In genomic region chr2:155020247-155020826, GRCm38 (mm10) we compare ENCODE assay signal across 12 mouse cellular contexts. TPM values are rescaled to one million over a fixed set of nuclear protein-coding genes. Genes with fewer than 3 reads are reported as not detected.
A peak's percentile ranks its signal among the peaks of the same experiment; 100 is the strongest.
DNase-seq lines count a peak whose midpoint lies in the region; ATAC-seq lines count a peak whose summit lies in the region.
"Not testable (repeated sequence)": the region's sequence is repeated elsewhere in the genome, so short reads cannot be mapped to it uniquely, and the experiment has no call there.
"Had no signal": no experiment of that assay in that cellular context is flagged by ENCODE, and none has a peak within 500 bp of the region (broad histone marks: within the 10 kb centered on the region; RNA-seq: fewer than 3 reads in every experiment).

No protein-coding gene starts in this region.

- not testable (repeated sequence) for H3K9ac ChIP-seq in embryonic facial prominence, embryonic 14.5 days (ENCODE audit: low read depth, low read length); hindbrain, embryonic 15.5 days; limb, embryonic 11.5 days (ENCODE audit: low read length); lung, embryonic 15.5 days; neural tube, embryonic 11.5 days (ENCODE audit: low read length)

- 37% methylated on average over 19 of the region's 20 CpGs for WGBS in embryonic facial prominence, embryonic 14.5 days
- 27% methylated on average over 20 of the region's 20 CpGs for WGBS in hindbrain, embryonic 15.5 days
- WGBS in limb, embryonic 11.5 days, result 13% methylated on average over 20 of the region's 20 CpGs
- WGBS in lung, embryonic 15.5 days, result 40% methylated on average over 20 of the region's 20 CpGs
- WGBS in neural tube, embryonic 11.5 days, result 14% methylated on average over 20 of the region's 20 CpGs

- H3K27ac ChIP-seq in embryonic facial prominence, embryonic 14.5 days (replicated peaks; ENCODE audit: low read depth, low read length); hindbrain, embryonic 15.5 days (replicated peaks); limb, embryonic 11.5 days (replicated peaks; ENCODE audit: low read depth, low read length); lung, embryonic 15.5 days; neural tube, embryonic 11.5 days (ENCODE audit: low read depth, low read length): not testable (repeated sequence)

- not testable (repeated sequence) for H3K4me3 ChIP-seq in embryonic facial prominence, embryonic 14.5 days (ENCODE audit: low read depth, low read length); hindbrain, embryonic 15.5 days; limb, embryonic 11.5 days (ENCODE audit: low read depth, low read length); lung, embryonic 15.5 days; neural tube, embryonic 11.5 days (ENCODE audit: low read depth, low read length)

- not testable (repeated sequence) for H3K36me3 ChIP-seq in embryonic facial prominence, embryonic 14.5 days (ENCODE audit: control insufficient read depth, insufficient read depth, low read length); hindbrain, embryonic 15.5 days; limb, embryonic 11.5 days (ENCODE audit: control insufficient read depth, insufficient read depth, low read length); lung, embryonic 15.5 days; neural tube, embryonic 11.5 days (ENCODE audit: control insufficient read depth, insufficient read depth, low read length)

- DNase-seq in adrenal gland, postnatal 14 days, result peak; percentile 30
- DNase-seq in embryonic facial prominence, embryonic 14.5 days (ENCODE audit: low spot score); neural tube, embryonic 11.5 days (ENCODE audit: low spot score): not testable (repeated sequence)
- DNase-seq in heart, adult 11 months, result peak; percentile 88
- DNase-seq in limb, embryonic 11.5 days (ENCODE audit: low spot score), result peak; percentile 40

- ATAC-seq in embryonic facial prominence, embryonic 14.5 days (ENCODE audit: low read depth); hindbrain, embryonic 15.5 days (ENCODE audit: low FRiP score, low read depth); limb, embryonic 11.5 days (ENCODE audit: insufficient number of reproducible peaks, low FRiP score, low TSS enrichment, low read depth); lung, embryonic 15.5 days (ENCODE audit: borderline replicate concordance, extremely low read depth, low FRiP score, low TSS enrichment): not testable (repeated sequence)
- 0 out of 2 replicates have a peak, but pooled peaks have one; percentile 6 for ATAC-seq in neural tube, embryonic 11.5 days (ENCODE audit: insufficient read depth, low FRiP score, low TSS enrichment)

- H3K9me3 ChIP-seq in embryonic facial prominence, embryonic 14.5 days (ENCODE audit: control insufficient read depth, low read length); hindbrain, embryonic 15.5 days; limb, embryonic 11.5 days (ENCODE audit: control insufficient read depth, low read length); lung, embryonic 15.5 days; neural tube, embryonic 11.5 days (ENCODE audit: control insufficient read depth, low read length): not testable (repeated sequence)

- not testable (repeated sequence) for H3K27me3 ChIP-seq in embryonic facial prominence, embryonic 14.5 days (replicated peaks; ENCODE audit: control insufficient read depth, insufficient read depth, low read length); hindbrain, embryonic 15.5 days; limb, embryonic 11.5 days (ENCODE audit: control insufficient read depth, insufficient read depth, low read length); lung, embryonic 15.5 days; neural tube, embryonic 11.5 days (ENCODE audit: control insufficient read depth, insufficient read depth, low read length)

- H3K4me2 ChIP-seq in embryonic facial prominence, embryonic 14.5 days (ENCODE audit: low read depth, low read length), result peak overlapping the region; percentile 78; the same call in 1 of the 2 replicates
- peak overlapping the region; percentile 78; the same call in 1 of the 2 replicates for H3K4me2 ChIP-seq in hindbrain, embryonic 15.5 days
- not testable (repeated sequence) for H3K4me2 ChIP-seq in limb, embryonic 11.5 days (ENCODE audit: low read depth, severe bottlenecking)
- peak overlapping the region; percentile 89; the same call in 1 of the 2 replicates for H3K4me2 ChIP-seq in lung, embryonic 15.5 days
- H3K4me2 ChIP-seq in neural tube, embryonic 11.5 days (ENCODE audit: low read depth), result peak overlapping the region; percentile 79; the same call in 1 of the 2 replicates

- H3K4me1 ChIP-seq in embryonic facial prominence, embryonic 14.5 days (ENCODE audit: control insufficient read depth, insufficient read depth, low read length); limb, embryonic 11.5 days (ENCODE audit: control insufficient read depth, insufficient read depth, low read length); lung, embryonic 15.5 days; neural tube, embryonic 11.5 days (ENCODE audit: control insufficient read depth, insufficient read depth, low read length): not testable (repeated sequence)
- peaks cover 14% of the 10 kb centered on the region for H3K4me1 ChIP-seq in hindbrain, embryonic 15.5 days (replicated peaks)

RNA-seq across cellular contexts. Expression of gene Gm14226, which starts 2.3 kb away (rescaled TPM):
- total RNA-seq in adrenal gland, postnatal 14 days (2021), result 29.0 and 33.1 TPM in 2 replicates
- 2.9 and 3.1 TPM in 2 replicates for polyA plus RNA-seq in embryonic facial prominence, embryonic 14.5 days (2014; fragmentation: Nextera tagmentation; extraction: Ambion mirVana)
- polyA plus RNA-seq in hindbrain, embryonic 15.5 days (2015; fragmentation: Nextera tagmentation; extraction: Ambion mirVana), result 0.18 and 0.23 TPM in 2 replicates
- polyA plus RNA-seq in limb, embryonic 11.5 days (2014; fragmentation: Nextera tagmentation; extraction: Ambion mirVana), result 10.2 and 13.0 TPM in 2 replicates
- 0.29 TPM in 2 replicates for polyA plus RNA-seq in lung, embryonic 15.5 days (2015; fragmentation: Nextera tagmentation; extraction: Ambion mirVana)
- 1.1 and 1.5 TPM in 2 replicates for polyA plus RNA-seq in neural tube, embryonic 11.5 days (2014; fragmentation: Nextera tagmentation; extraction: Ambion mirVana)
- total RNA-seq: common myeloid progenitor, adult 5-6 weeks; gastrocnemius, adult 18-20 months; midbrain, postnatal 0 days had no signal
- polyA plus RNA-seq: C2C12, G1E had no signal

RNA-seq across cellular contexts. Expression of gene Ahcy, which starts 54.0 kb away (rescaled TPM):
- 60.2 and 130 TPM in 2 replicates for total RNA-seq in adrenal gland, postnatal 14 days (2021)
- 63.4 and 70.1 TPM in 2 replicates for polyA plus RNA-seq in embryonic facial prominence, embryonic 14.5 days (2014; fragmentation: Nextera tagmentation; extraction: Ambion mirVana)
- 35.1 and 37.2 TPM in 2 replicates for polyA plus RNA-seq in hindbrain, embryonic 15.5 days (2015; fragmentation: Nextera tagmentation; extraction: Ambion mirVana)
- 122 and 127 TPM in 2 replicates for polyA plus RNA-seq in limb, embryonic 11.5 days (2014; fragmentation: Nextera tagmentation; extraction: Ambion mirVana)
- 61.9 and 62.3 TPM in 2 replicates for polyA plus RNA-seq in lung, embryonic 15.5 days (2015; fragmentation: Nextera tagmentation; extraction: Ambion mirVana)
- polyA plus RNA-seq in neural tube, embryonic 11.5 days (2014; fragmentation: Nextera tagmentation; extraction: Ambion mirVana), result 85.1 and 90.5 TPM in 2 replicates
